Mouse (Mus musculus): Measurements from ENCODE around the gene Pacrg.

Gene Pacrg

DNA sequence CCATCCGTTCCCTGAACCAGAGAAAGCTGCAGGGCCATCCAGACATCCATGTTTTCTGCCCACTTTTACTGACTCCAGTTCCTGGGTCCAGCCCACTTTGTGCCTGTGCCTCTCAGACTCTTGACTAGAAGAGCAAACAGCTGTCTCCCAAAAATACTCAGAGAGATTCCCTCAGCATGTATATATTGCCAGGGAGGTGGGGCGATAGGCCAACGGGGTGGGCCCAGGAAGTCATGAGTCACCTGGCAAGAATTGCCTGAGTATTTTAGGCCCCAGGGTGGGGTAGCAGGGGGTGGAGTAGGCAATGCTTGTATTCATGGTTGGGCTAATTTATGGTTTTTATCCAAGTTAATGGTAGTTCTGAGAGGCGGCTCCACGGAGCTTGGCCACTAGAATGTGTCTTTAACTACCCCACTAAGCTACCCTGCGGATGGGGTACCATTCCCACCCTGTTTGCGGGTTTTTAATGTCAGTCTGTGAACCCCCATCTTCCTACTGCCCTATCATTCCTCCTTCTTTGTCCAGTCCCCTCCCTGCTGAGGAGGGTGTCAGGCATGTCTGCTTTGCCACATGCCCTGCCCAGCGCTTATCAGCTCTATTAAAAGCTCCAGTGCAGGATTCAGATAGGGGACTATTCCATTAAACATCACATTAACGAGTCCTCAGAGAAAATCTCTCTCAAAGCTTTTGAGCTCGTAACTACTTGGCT lies 461.5 kb downstream of the Pacrg start:
- in situ Hi-C loops (cut with MboI, MseI), result no loop called here

DNA sequence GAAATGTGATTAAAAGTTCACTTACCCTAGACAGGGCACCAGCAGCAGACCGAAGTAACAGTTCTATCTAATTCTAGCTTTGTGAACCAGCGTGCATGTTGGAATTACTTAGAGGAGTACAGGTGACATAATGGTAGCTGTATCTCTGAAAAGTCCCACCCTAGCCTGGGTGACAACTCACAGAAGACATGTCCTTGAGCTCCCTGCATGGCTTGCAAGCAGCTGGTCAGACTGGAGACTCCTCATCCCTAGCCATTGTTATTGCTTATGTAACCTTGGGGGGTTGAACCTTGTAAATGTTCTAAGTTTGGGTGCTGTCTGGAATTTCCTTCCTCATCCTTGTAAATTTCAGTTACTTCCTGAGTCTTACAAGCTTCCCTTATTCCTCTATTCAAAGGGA lies 462.5 kb downstream of the Pacrg start:
- in situ Hi-C loops (cut with MboI, MseI), result no loop called here

DNA sequence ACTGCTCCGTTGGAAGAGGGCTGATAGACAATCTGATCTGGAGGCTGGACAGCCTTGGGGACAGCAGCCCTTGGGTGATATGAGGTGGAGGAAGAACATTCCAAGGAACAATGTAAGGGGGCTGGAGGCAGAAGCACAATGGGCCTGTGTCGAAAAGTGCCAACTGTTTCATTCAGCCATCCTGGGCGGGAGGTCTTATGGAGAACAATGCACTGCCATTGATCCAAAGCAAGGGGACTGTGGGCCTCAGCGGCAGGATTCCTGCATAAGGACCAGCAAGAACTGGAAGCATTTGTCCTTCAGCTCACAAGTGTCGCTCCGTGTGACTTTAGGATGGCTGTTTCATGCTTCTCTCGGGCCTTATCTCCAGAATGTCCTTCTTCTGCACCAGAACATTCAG lies 465.8 kb downstream of the Pacrg start:
- in situ Hi-C loops (cut with MboI, MseI), result no loop called here

DNA sequence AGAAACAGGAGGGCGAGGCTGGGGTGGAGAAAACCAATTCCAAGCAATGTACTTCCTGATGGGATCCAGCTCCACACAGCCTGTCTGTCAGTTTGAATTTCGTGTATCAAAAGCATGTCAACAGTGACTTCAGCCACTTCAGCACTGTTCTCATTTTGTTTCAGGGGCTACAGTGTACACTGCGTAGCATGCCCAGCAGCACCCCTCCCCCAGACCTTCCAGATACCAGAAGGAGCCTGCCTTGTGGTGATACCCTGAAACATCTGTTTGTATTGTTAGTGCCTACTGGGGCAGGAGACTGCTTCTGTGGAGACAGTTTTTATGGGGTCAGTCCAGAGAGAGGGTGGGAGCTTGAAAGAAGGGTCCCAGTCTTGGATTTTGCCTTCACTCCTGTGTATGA lies 466.4 kb downstream of the Pacrg start:
- in situ Hi-C loops (cut with MboI, MseI), result no loop called here

DNA sequence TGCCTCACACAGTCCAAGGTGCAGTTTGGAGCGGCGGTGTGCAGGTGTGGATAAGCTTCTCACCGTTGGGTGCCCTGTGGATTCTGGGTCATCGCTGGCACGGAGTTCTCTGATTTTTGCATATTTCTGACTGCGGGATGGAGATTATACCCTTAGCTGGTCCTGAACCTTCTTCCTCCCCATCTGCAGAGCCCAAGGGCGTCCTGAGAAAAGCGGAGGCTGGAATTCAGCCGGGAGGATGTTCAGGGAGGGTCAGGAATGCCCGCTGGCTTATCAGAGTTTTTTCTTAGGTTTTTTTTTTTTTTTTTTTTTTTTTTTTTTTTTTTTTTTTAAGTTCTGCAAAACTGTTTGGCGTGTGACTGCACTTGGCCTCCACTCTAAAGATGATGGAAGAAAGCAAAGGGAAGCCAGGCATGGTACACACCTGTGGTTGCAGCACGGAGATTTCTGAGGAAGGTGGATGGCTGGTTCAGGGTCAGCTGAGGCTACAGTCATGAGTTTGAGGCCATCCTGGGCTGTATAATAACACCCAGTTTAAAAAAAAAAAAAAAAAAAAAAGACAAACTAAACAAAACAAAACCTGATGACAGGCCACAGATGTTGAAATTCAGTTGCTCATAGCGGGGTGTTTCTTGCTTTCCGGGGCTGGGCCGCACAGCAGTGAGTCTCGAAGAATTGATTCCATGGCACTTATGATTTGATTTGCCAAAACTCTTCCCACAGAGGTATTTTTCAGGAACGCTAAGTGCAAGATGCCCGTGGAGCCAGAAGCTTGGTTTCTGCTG lies 467.9 kb downstream of the Pacrg start:
- in situ Hi-C loops (cut with MboI, MseI), result no loop called here

DNA sequence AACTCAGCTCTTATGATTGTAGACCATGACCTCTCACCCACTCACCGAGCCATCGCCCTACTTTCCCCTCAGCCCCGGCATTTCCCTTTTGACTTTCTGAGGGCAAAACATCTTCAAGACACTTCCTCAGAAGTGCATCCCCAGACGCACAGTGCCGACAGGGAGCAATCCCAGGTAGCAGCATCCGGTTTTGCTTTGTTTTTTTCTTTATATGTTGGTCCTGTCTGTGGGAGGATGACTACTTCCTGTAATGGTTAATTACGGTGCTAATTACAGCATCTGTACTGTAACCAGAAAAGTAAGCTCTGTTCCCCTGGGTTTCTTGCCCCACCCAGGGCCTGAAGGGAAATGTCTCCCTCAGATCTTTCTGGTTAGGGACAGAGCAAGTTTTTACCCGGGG lies 468.6 kb downstream of the Pacrg start:
- in situ Hi-C loops (cut with MboI, MseI), result no loop called here

DNA sequence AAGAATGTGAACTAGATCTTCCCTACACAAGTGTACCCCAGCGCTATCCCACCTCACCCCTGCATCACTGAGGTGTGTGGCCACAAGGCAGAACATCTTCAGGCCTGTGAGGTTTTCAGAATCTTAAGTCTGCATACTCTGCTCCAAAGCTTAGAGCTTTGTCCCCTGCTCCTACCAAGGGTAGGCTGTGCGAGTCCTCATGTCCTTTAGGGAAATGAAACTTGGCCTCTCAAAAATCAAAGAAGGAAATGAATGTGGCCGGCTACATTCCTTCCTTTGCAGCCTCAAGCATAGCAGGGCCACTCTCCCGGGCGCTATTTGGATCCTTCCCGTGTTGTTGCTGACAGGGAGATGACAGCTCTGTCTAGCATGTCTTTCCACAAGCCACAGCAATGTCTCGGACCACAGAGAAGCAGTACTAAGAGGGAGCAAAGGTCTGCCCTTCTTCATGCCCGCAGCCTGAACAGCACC lies 469.4 kb downstream of the Pacrg start:
- in situ Hi-C loops (cut with MboI, MseI), result no loop called here

DNA sequence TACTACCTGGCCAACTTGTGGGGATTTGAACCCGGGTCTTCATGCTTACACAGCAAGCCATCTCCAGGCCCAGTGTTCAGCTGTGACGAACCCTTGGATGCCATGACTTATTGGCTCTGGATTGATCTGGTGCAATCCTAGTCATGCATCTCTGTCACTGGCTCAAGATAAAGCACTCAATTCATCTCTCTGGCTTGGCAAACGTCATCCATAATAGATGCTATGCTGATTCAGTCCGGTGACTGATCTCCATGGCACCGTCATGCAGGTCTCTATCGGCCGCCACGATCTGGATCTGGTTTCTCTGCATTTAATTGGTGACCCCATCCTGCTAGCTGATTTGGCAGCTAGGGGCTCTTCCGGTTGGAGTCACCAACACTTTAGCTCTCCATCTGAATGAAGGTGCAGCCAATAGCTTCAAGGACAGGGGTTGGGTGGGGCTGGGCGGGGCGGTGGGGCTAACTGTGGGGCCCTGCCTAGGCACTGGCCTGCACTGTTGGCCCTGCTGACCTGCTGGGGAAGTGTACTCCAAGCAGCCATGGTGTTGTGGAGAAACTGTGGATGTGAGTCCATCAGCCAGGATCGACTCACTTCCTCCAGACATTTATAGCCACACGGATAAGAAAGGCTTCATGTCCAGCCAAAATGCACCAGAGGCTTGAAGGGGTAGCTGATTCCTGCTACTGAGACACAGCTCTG lies 470.0 kb downstream of the Pacrg start:
- in situ Hi-C loops (cut with MboI, MseI), result no loop called here

DNA sequence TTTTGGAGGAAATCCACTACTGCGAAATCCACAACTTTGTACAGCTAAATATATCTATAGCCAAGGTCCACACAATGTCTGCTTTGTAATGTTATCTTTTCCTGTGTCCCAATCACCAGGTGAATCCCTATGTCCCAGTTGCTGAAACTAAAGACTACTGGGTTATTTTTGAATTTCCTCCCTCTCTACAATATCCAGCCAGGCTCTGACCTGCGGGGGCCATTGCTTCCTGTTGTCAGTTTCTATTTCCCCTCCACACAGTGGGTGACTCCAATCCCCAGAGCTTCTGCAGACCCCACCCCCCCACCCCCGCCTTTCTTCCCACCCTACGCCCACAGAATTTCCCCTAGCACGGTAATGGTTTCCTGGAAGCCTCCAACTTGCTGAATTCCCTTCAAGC lies 473.1 kb downstream of the Pacrg start:
- in situ Hi-C loops (cut with MboI, MseI), result no loop called here

DNA sequence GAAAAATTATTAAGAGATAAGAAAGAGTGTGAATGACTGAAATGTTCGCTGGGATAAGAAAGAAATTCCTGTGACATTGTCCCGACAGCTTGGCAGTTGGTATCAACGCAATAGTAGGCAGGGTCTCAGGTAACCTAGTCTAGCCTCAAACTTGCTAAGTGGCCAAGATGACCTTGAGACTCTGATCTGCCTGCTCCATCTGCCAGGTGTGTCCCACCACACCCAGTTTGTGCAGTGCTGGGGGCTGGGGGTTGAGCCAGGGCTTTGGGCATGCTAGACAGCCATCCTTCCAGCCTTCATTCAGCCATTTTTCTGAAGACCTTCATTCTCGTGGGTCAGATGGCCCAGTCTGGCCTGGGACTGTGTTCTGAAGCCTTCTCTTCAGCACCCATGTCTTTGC lies 473.5 kb downstream of the Pacrg start:
- in situ Hi-C loops (cut with MboI, MseI), result no loop called here

DNA sequence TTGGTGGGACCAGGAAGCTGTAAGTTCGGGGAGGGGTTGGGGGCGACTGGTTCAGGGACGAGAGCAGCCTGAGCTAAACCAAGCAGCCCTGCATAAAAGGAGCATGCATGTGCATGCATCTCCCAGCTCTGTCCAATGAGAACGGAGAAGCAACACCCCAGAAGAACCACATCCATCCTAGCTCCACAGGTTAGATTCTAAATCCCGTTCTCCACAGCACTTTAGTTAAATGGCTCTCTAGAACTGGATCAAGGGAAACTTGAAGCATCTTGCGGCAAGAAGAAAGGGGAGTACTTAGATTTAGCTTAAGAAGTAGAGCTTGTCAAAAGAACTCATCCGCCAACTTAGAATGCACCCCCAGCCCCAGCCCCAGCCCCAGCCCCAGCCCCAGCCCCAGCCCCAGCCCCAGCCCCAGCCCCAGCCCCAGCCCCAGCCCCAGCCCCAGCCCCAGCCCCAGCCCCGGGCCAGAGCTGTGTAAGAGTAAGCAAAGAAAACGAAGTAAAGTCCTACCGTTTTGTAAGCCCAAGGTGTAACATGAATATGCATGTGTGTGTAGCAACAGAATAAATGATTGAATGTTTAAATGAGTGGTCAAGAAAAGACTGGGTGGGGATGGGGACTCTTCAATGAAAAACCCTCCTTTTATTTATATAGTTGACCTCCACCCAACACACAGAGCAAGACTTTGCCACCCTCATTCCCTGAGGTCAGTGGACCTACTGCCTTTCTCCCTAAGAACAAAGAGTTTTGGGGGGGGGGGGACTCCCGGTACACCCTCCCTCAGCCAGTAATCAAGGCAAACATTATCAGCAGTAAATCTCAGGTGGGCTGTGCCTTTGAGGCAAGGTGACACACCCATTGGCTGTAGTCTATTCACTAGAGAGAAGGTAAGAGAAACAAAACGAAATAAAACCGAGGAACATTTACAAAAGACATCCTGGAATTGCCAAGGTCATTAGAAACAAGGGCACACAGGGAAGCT lies 474.3 kb downstream of the Pacrg start:
- in situ Hi-C loops (cut with MboI, MseI), result no loop called here

DNA sequence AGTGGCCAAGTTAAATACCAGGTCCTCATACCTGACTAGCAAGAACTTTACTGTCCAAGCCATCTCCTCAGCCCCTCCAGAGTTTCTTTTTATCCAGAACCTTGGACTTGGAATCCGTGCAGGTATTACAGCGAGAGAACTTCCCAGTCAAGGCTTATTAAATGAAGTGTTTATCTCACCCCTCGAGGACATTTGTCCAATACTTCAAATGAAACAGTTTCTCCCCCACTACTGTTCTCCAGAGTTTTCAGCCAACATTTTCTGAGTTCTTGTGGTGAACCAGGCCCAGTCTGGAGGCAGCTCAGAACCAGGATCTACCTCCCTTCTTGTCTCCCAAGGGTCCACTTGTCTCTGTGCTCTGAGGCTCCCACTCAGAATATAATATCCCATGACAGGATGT lies 477.0 kb downstream of the Pacrg start:
- in situ Hi-C loops (cut with MboI, MseI), result no loop called here

DNA sequence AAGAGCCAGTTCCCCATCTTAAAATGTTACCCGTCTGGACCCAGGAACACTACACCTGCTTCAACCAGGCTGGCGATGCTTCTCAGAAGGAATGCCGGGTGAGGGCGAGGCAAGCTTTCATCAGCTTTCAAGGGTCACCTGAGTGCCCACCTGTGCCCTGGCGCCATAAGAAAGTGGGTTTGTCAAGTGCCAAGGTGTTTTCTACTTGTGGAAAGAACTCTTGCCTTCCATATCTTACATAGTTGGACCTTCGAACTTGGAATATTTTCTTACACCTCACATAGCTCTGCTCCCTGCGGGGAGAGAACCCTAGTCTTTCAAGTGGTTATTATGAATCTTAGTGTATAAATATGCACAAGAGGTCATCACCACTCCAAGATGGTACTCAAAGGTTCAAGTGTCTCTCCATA lies 478.2 kb downstream of the Pacrg start:
- in situ Hi-C loops (cut with MboI, MseI), result no loop called here

DNA sequence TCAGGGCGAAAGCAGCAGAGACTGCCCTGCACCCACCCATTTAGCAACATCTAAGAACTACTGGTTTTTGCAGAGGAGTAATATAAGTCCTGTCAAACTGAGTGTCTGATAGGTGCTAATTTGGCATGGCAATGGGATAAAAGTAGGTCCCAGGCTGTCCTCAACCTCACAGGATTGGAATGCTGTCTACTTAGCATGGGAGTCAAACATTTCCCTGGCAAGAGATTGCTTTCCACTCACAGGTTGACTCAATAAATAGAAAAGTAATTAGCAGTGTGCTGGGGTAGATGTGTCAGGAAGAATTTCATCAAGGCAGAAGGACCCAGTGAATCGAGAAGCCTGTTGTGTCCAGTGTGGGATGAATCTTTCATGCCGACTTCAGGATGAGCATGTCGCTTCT lies 479.4 kb downstream of the Pacrg start:
- in situ Hi-C loops (cut with MboI, MseI), result no loop called here

DNA sequence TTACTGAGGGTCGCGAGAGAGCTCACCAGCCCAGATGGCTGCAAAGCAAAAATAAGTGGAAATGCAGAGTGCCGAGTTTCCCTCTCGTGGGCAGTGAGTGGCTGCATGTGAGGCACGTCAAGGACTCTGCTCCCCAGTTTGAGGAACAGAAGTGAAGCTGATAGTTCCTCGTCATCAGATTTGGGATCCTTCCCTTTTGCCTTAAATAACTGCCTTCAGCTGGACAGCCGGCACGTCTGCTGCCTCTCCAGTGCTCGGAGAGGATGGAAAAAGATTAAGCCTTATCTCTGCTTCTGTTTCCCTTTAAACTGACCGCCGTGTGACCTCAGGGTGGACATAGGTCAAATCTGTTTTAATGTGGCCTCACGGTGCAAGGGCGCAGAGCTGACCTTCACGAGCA lies 480.6 kb downstream of the Pacrg start:
- in situ Hi-C loops (cut with MboI, MseI), result no loop called here

DNA sequence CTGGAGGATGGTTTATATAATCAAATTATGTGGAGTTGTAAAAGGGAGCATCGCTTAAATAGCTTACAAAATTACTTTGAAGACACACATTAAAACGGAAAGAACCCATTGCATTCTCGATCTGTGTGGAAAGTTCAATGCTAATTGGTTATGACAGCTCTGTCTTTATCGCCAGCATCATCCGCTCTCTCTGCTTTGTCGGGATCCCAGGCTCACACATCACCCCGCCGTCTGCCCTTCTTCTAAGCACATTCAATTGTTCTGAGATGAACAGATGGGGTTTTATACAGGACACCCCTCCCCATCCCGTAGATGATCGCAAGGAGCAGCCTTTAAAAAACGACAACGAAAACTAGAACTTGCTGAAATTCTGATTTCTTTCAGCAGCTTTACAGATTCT lies 482.8 kb downstream of the Pacrg start:
- in situ Hi-C loops (cut with MboI, MseI), result no loop called here

DNA sequence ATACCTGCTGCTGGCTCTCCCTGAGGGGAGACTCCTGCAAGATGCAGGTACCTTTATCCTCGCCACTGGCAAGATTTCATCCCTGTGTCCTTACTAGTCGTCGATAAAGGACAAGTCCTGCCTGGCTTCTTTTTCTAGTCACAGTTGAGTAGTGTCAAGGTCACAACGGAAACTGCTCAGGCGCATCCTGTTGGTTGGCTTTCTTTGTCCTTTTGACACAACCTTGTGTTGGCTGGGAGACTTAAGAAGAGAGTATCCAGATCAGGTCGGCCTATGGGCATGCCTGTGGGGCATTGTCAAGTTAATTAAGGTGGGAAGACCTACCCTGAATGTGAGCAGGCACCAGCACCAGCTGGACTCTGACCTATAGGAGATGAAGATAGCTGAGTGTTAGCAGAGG lies 483.8 kb downstream of the Pacrg start:
- in situ Hi-C loops (cut with MboI, MseI), result no loop called here

DNA sequence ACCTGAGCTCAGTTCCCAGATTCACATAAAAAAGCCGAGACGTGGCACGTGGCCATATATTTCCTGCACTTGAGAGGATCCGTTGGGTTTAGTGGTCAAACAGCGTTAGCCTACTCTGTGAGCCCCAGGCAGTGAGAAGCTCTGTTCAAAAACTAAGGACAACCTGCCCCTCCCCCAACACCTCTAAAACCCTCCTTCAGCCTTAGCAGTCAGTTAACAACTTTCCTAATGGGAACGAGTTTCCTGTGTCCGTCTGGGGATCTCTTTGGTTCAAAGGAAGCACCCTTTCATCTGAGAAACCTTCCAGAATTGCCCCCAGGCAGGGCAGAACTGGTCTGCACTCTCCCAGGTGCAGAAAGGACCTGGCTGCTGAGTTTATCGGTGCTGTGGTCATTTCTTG lies 484.4 kb downstream of the Pacrg start:
- in situ Hi-C loops (cut with MboI, MseI), result no loop called here

Measured in regulatory T cell (primary cell).